26 mouse cellular contexts compared by ENCODE assay signal in the genomic region with DNA sequence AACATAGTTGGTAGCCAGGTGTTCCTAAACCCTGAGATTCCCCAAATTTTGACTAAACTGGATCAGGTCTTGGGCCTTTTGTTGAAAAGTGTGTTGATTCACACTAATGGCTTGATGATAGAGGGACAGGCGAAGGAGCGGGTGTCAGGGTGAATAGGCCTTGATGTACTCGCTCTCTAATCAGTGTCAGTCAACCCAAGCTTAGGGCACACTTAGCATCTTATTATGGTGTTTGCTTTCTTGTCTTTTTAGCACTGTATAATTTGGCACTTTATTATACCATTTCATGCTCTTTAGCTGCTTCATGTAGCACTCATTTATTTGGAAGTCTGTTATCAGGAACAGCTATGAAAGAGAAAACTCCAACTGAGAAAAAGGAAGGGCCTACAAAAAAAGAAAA.
A peak's percentile ranks its signal among the peaks of the same experiment; 100 is the strongest.
DNase-seq lines count a peak whose midpoint lies in the region; ATAC-seq and TF ChIP-seq lines count a peak whose summit lies in the region.
"Had no signal": no experiment of that assay in that cellular context is flagged by ENCODE, and none has a peak within 500 bp of the region (broad histone marks: within the 10 kb centered on the region; RNA-seq: fewer than 3 reads in every experiment).

No protein-coding gene starts in this region.

- DNase-seq in frontal cortex, postnatal 36 days (ENCODE audit: low spot score in 2 of 2): no peak
- peak; percentile 55 for DNase-seq in forebrain, embryonic 14.5 days (ENCODE audit: low spot score)
- no peak for DNase-seq in forebrain, postnatal 0 days
- DNase-seq in cerebellum, adult 9-10 months: no peak
- DNase-seq in cerebellum, postnatal 25 days: no peak
- DNase-seq: adrenal gland, adult 8-10 months; adrenal gland, postnatal 25 days; cerebellum, adult 11 months; cerebellum, adult 2 months; cerebellum, postnatal 10 days; gastrocnemius, postnatal 36 days; heart, adult 2 months; heart, postnatal 14 days; heart, postnatal 4 days; kidney, adult 2 months had no signal

- H3K27me3 ChIP-seq in forebrain, embryonic 14.5 days (replicated peaks; ENCODE audit: control insufficient read depth, insufficient read depth, low read length): no peaks in the 10 kb centered on the region
- no peaks in the 10 kb centered on the region for H3K27me3 ChIP-seq in forebrain, postnatal 0 days (ENCODE audit: insufficient read depth, low read length)
- H3K27me3 ChIP-seq: embryonic facial prominence, embryonic 12.5 days; embryonic facial prominence, embryonic 15.5 days; heart, embryonic 13.5 days had no signal

- ATAC-seq in frontal cortex, adult (ENCODE audit: low TSS enrichment): peak; percentile 27; the same call in 1 of the 2 replicates
- peak; percentile 79 for ATAC-seq in forebrain, embryonic 14.5 days
- ATAC-seq in forebrain, postnatal 0 days: peak; percentile 88
- ATAC-seq: activated CD4-positive, CD25-positive, alpha-beta regulatory T cell, adult 4 months; CD4-positive, CD25-positive, alpha-beta regulatory T cell, adult 4 months; hindbrain, postnatal 0 days; inflammation-experienced regulatory T-cells, adult 6 months; intestine, postnatal 0 days had no signal

- H3K4me2 ChIP-seq in forebrain, embryonic 14.5 days (ENCODE audit: low read length): no peak overlapping the region
- H3K4me2 ChIP-seq in forebrain, postnatal 0 days (ENCODE audit: low read depth): no peak overlapping the region
- H3K4me2 ChIP-seq: embryonic facial prominence, embryonic 12.5 days; embryonic facial prominence, embryonic 15.5 days; heart, embryonic 13.5 days; hindbrain, embryonic 14.5 days had no signal

- H3K9ac ChIP-seq in forebrain, embryonic 14.5 days (ENCODE audit: low read length): no peak overlapping the region
- H3K9ac ChIP-seq in forebrain, postnatal 0 days: no peak overlapping the region
- H3K9ac ChIP-seq: embryonic facial prominence, embryonic 12.5 days; embryonic facial prominence, embryonic 15.5 days; heart, embryonic 13.5 days; hindbrain, embryonic 14.5 days had no signal

- WGBS in forebrain, embryonic 14.5 days: 55% methylated on average over 3 of the region's 3 CpGs
- WGBS in forebrain, postnatal 0 days: 54% methylated on average over 3 of the region's 3 CpGs

- H3K36me3 ChIP-seq in forebrain, embryonic 14.5 days (ENCODE audit: control insufficient read depth, insufficient read depth, low read length): no peaks in the 10 kb centered on the region
- no peaks in the 10 kb centered on the region for H3K36me3 ChIP-seq in forebrain, postnatal 0 days (ENCODE audit: insufficient read depth)
- H3K36me3 ChIP-seq: embryonic facial prominence, embryonic 12.5 days; embryonic facial prominence, embryonic 15.5 days; heart, embryonic 10.5 days; heart, embryonic 13.5 days had no signal

- H3K9me3 ChIP-seq in forebrain, embryonic 14.5 days (replicated peaks; ENCODE audit: control insufficient read depth, low read length): no peaks in the 10 kb centered on the region
- H3K9me3 ChIP-seq in forebrain, postnatal 0 days (ENCODE audit: low read length): no peaks in the 10 kb centered on the region
- H3K9me3 ChIP-seq: embryonic facial prominence, embryonic 12.5 days; embryonic facial prominence, embryonic 15.5 days; heart, embryonic 10.5 days; heart, embryonic 13.5 days had no signal

- H3K4me3 ChIP-seq in forebrain, embryonic 14.5 days (ENCODE audit: low read depth, low read length): no peak overlapping the region
- H3K4me3 ChIP-seq in forebrain, postnatal 0 days (ENCODE audit: low read depth, low read length): no peak overlapping the region
- H3K4me3 ChIP-seq: embryonic facial prominence, embryonic 12.5 days; embryonic facial prominence, embryonic 15.5 days; heart, adult 2 months; heart, embryonic 10.5 days; heart, embryonic 13.5 days had no signal

- 0 out of 2 replicates have a peak, but pooled peaks cover 2% of the 10 kb centered on the region for H3K4me1 ChIP-seq in forebrain, embryonic 14.5 days (ENCODE audit: control insufficient read depth, insufficient read depth, low read length)
- no peaks in the 10 kb centered on the region for H3K4me1 ChIP-seq in forebrain, postnatal 0 days (ENCODE audit: insufficient read depth)
- H3K4me1 ChIP-seq: embryonic facial prominence, embryonic 12.5 days; embryonic facial prominence, embryonic 15.5 days; heart, embryonic 10.5 days; heart, embryonic 13.5 days had no signal

- no peak overlapping the region for H3K27ac ChIP-seq in forebrain, embryonic 14.5 days (ENCODE audit: low read depth, low read length)
- H3K27ac ChIP-seq in forebrain, postnatal 0 days (ENCODE audit: low read depth, low read length): 0 out of 2 replicates have a peak overlapping the region, but pooled peaks have one; percentile 9
- H3K27ac ChIP-seq: embryonic facial prominence, embryonic 12.5 days; embryonic facial prominence, embryonic 15.5 days; heart, adult 2 months; heart, embryonic 10.5 days; heart, embryonic 13.5 days; hindbrain, embryonic 14.5 days; hindbrain, postnatal 0 days had no signal

- TF ChIP-seq CTCF in forebrain, postnatal 0 days (IDR thresholded peaks at IDR 0.05; ENCODE audit: low read depth): no peak

Comparison
In these comparisons a context has a peak if more than half of its experiments do, and no peak if none do; other contexts are left out.
1. ATAC-seq: peak in every context shown above with its lines; median percentile 88 in forebrain, postnatal 0 days; 79 in forebrain, embryonic 14.5 days; 27 in frontal cortex, adult.